Mouse (Mus musculus) kidney, postnatal 0 days (tissue): ENCODE results near the gene Wdr19. TPM values are rescaled to one million over a fixed set of nuclear protein-coding genes. Genes with fewer than 3 reads are reported as not detected.
A peak's percentile ranks its signal among the peaks of the same experiment; 100 is the strongest.

ENCODE experiments used
- ATAC-seq: fragments of 200-750 bp; cut with Nextera tagmentation; replicated peaks from 2 replicates; pipeline ENCODE4 v1.8.0; 2017; ENCODE audit warnings: low read depth, moderate number of reproducible peaks, moderate TSS enrichment, moderate library complexity; ENCODE audit not compliant: low FRiP score
- DNase-seq: peaks from one replicate; pipeline ENCODE4 v3.0.0-alpha.2; 2016; ENCODE audit warnings: low spot score
- H3K27ac ChIP-seq: fragments of 300-500 bp; sonication (generic); 2 replicates; pipeline ENCODE4 v1.5.1; 2014; ENCODE audit warnings: mild to moderate bottlenecking
- H3K27me3 ChIP-seq: fragments of 300-500 bp; sonication (generic); 2 replicates; pipeline ENCODE4 v1.6.1; 2014; ENCODE audit warnings: low read length, mixed read lengths; ENCODE audit not compliant: insufficient read depth
- H3K36me3 ChIP-seq: fragments of 300-500 bp; sonication (generic); 2 replicates; pipeline ENCODE4 v1.6.1; 2014; ENCODE audit warnings: low read length, mixed read lengths; ENCODE audit not compliant: insufficient read depth
- H3K4me1 ChIP-seq: fragments of 300-500 bp; sonication (generic); replicated peaks from 2 replicates; pipeline ENCODE4 v1.6.1; 2014; ENCODE audit warnings: antibody characterized with exemption, low read length, mixed read lengths; ENCODE audit not compliant: insufficient read depth
- H3K4me2 ChIP-seq: fragments of 300-500 bp; sonication (generic); 2 replicates; pipeline ENCODE4 v1.6.1; 2014; ENCODE audit warnings: mild to moderate bottlenecking, low read length, moderate library complexity, mixed read lengths
- H3K4me3 ChIP-seq: fragments of 300-500 bp; sonication (generic); replicated peaks from 2 replicates; pipeline ENCODE4 v1.5.1; 2014; ENCODE audit warnings: low read depth, low read length
- H3K9ac ChIP-seq: fragments of 300-500 bp; sonication (generic); 2 replicates; pipeline ENCODE4 v1.6.1; 2014; ENCODE audit warnings: low read depth, low read length
- H3K9me3 ChIP-seq: fragments of 300-500 bp; sonication (generic); replicated peaks from 2 replicates; pipeline ENCODE4 v1.6.1; 2016; ENCODE audit warnings: low read length, inconsistent platforms, mixed read lengths
- CTCF ChIP-seq: IDR thresholded peaks from 2 replicates; pipeline ENCODE4 v1.5.1; 2016; ENCODE audit warnings: antibody characterized with exemption, low read depth, mild to moderate bottlenecking, moderate library complexity
- WGBS: fragments of 180-500 bp; shearing (Covaris S2); extraction: QIAGEN DNeasy Blood & Tissue Kit; methylation state at CpG from one replicate; pipeline ENCODE4 v1.1.7; 2014; 5-methylcytosine and 5-hydroxymethylcytosine counted together
- polyA plus RNA-seq: library from polyadenylated mRNA; unstranded; fragments of >200 nt; fragmentation: Nextera tagmentation; extraction: Ambion mirVana; gene quantifications from 2 replicates; pipeline ENCODE4 v1.2.1, GENCODE M21; 2015

Gene Wdr19
- polyA plus RNA-seq, 1 experiment from 2014 or later: 10.2 TPM

- Histone ChIP-seq H3K4me2 (no peak overlapping the region), H3K9ac (no peak overlapping the region), H3K4me3 (no peak overlapping the region), H3K27ac (no peak overlapping the region), H3K9me3 (no peaks in the 10 kb centered on the region), H3K36me3 (peaks cover 24% of the 10 kb centered on the region), H3K27me3 (no peaks in the 10 kb centered on the region), H3K4me1 (no peaks in the 10 kb centered on the region)
- no peak for TF ChIP-seq CTCF
- 85% methylated on average over 7 of the region's 7 CpGs for WGBS
- DNase-seq (no peak), ATAC-seq (no peak)
These were observed 21.5 kb downstream of the Wdr19 start for GRCm38 (mm10) chr5:65221037-65221436.

- WGBS: 89% methylated on average over 5 of the region's 5 CpGs
These were observed 24.6 kb downstream of the Wdr19 start for GRCm38 (mm10) chr5:65224056-65224455.

GRCm38 (mm10) chr5:65231289-65232003 is 31.9 kb downstream of the Wdr19 start:
- no peaks in the 10 kb centered on the region for H3K4me1 ChIP-seq
- no peak overlapping the region for H3K4me3 ChIP-seq
- no peak overlapping the region for H3K4me2 ChIP-seq
- H3K27ac ChIP-seq: no peak overlapping the region
- TF ChIP-seq CTCF: no peak
- 67% methylated on average over 12 of the region's 12 CpGs for WGBS
- peaks cover 12% of the 10 kb centered on the region; the same call in 1 of the 2 replicates for H3K36me3 ChIP-seq
- no peak for ATAC-seq
- H3K27me3 ChIP-seq: no peaks in the 10 kb centered on the region
- no peaks in the 10 kb centered on the region for H3K9me3 ChIP-seq
- DNase-seq: no peak
- no peak overlapping the region for H3K9ac ChIP-seq

More at GRCm38 (mm10) chr5:65224056-65224455, 24.6 kb downstream of the Wdr19 start:
- H3K4me2 ChIP-seq: no peak overlapping the region
- DNase-seq: no peak
- TF ChIP-seq CTCF: no peak
- no peaks in the 10 kb centered on the region for H3K9me3 ChIP-seq
- H3K9ac ChIP-seq: no peak overlapping the region
- ATAC-seq: no peak
- no peak overlapping the region for H3K4me3 ChIP-seq
- H3K36me3 ChIP-seq: peaks cover 29% of the 10 kb centered on the region
- H3K27ac ChIP-seq: no peak overlapping the region
- no peaks in the 10 kb centered on the region for H3K27me3 ChIP-seq
- H3K4me1 ChIP-seq: no peaks in the 10 kb centered on the region

GRCm38 (mm10) chr5:65242740-65243139 is 43.2 kb downstream of the Wdr19 start:
- H3K9me3 ChIP-seq: no peaks in the 10 kb centered on the region
- WGBS: 46% methylated on average over 5 of the region's 5 CpGs
- peak; percentile 67 for DNase-seq
- H3K27ac ChIP-seq: no peak overlapping the region
- peaks cover 14% of the 10 kb centered on the region; the same call in 1 of the 2 replicates for H3K36me3 ChIP-seq
- no peaks in the 10 kb centered on the region for H3K4me1 ChIP-seq
- H3K27me3 ChIP-seq: no peaks in the 10 kb centered on the region
- H3K4me2 ChIP-seq: no peak overlapping the region
- TF ChIP-seq CTCF: peak; percentile 67
- no peak overlapping the region for H3K4me3 ChIP-seq
- no peak; the same call in 1 of the 2 replicates for ATAC-seq
- H3K9ac ChIP-seq: no peak overlapping the region

GRCm38 (mm10) chr5:65247296-65247695 is 47.8 kb downstream of the Wdr19 start:
- DNase-seq: no peak
- TF ChIP-seq CTCF: no peak
- WGBS: 85% methylated on average over 3 of the region's 3 CpGs
- Histone ChIP-seq H3K4me2 (no peak overlapping the region), H3K9ac (no peak overlapping the region), H3K4me3 (no peak overlapping the region), H3K36me3 (peaks cover 7% of the 10 kb centered on the region; the same call in 1 of the 2 replicates), H3K27ac (no peak overlapping the region), H3K9me3 (no peaks in the 10 kb centered on the region), H3K27me3 (no peaks in the 10 kb centered on the region), H3K4me1 (no peaks in the 10 kb centered on the region)
- no peak for ATAC-seq

- WGBS: 69% methylated on average over 7 of the region's 7 CpGs
- H3K4me3 ChIP-seq: no peak overlapping the region
- DNase-seq (no peak), ATAC-seq (no peak)
- no peak for TF ChIP-seq CTCF
- H3K27me3 ChIP-seq: no peaks in the 10 kb centered on the region
- 0 out of 2 replicates have a peak, but pooled peaks cover 3% of the 10 kb centered on the region for H3K36me3 ChIP-seq
- H3K9me3 ChIP-seq: no peaks in the 10 kb centered on the region
- H3K9ac ChIP-seq: no peak overlapping the region
- H3K4me1 ChIP-seq: no peaks in the 10 kb centered on the region
- no peak overlapping the region for H3K4me2 ChIP-seq
- no peak overlapping the region for H3K27ac ChIP-seq
These were observed 50.8 kb downstream of the Wdr19 start for GRCm38 (mm10) chr5:65250185-65250855.
